Mouse (Mus musculus) midbrain, embryonic 14.5 days (tissue): ENCODE data around the gene Gfra1. TPM values are rescaled to one million over a fixed set of nuclear protein-coding genes. Genes with fewer than 3 reads are reported as not detected.
A peak's percentile ranks its signal among the peaks of the same experiment; 100 is the strongest.

Experiments
- ATAC-seq: fragments of 200-750 bp; cut with Nextera tagmentation; 2 replicates; pipeline ENCODE4 v1.8.0; 2017; ENCODE audit warnings: moderate number of reproducible peaks, moderate library complexity; ENCODE audit not compliant: low FRiP score, low TSS enrichment
- DNase-seq: peaks from one replicate; pipeline ENCODE4 v3.0.0-alpha.2; 2015
- H3K27ac ChIP-seq: fragments of 300-500 bp; sonication (generic); replicated peaks from 2 replicates; pipeline ENCODE4 v1.5.1; 2014; ENCODE audit warnings: mild to moderate bottlenecking, low read depth, low read length, moderate library complexity
- H3K27me3 ChIP-seq: fragments of 300-500 bp; sonication (generic); 2 replicates; pipeline ENCODE4 v1.6.1; 2014; ENCODE audit warnings: low read length, control low read depth, mixed read lengths; ENCODE audit not compliant: control insufficient read depth, insufficient read depth
- H3K36me3 ChIP-seq: fragments of 300-500 bp; sonication (generic); 2 replicates; pipeline ENCODE4 v1.6.1; 2014; ENCODE audit warnings: low read length, control low read depth; ENCODE audit not compliant: control insufficient read depth, insufficient read depth
- H3K4me1 ChIP-seq: fragments of 300-500 bp; sonication (generic); 2 replicates; pipeline ENCODE4 v1.6.1; 2014; ENCODE audit warnings: mild to moderate bottlenecking, antibody characterized with exemption, low read length, control low read depth; ENCODE audit not compliant: control insufficient read depth, insufficient read depth
- H3K4me2 ChIP-seq: fragments of 300-500 bp; sonication (generic); 2 replicates; pipeline ENCODE4 v1.6.1; 2014; ENCODE audit warnings: mild to moderate bottlenecking, low read length, moderate library complexity
- H3K4me3 ChIP-seq: fragments of 300-500 bp; sonication (generic); replicated peaks from 2 replicates; pipeline ENCODE4 v1.5.1; 2014; ENCODE audit warnings: low read depth, low read length
- H3K9ac ChIP-seq: fragments of 300-500 bp; sonication (generic); replicated peaks from 2 replicates; pipeline ENCODE4 v1.6.1; 2014; ENCODE audit warnings: mild to moderate bottlenecking, low read length, moderate library complexity
- H3K9me3 ChIP-seq: fragments of 300-500 bp; sonication (generic); 2 replicates; pipeline ENCODE4 v1.6.1; 2016; ENCODE audit warnings: low read length, control low read depth, mixed read lengths; ENCODE audit not compliant: control insufficient read depth
- WGBS: fragments of 180-500 bp; shearing (Covaris S2); extraction: QIAGEN DNeasy Blood & Tissue Kit; methylation state at CpG from one replicate; pipeline ENCODE4 v1.1.7; 2014; 5-methylcytosine and 5-hydroxymethylcytosine counted together
- polyA plus RNA-seq: library from polyadenylated mRNA; unstranded; fragments of >200 nt; fragmentation: Nextera tagmentation; extraction: Ambion mirVana; gene quantifications from 2 replicates; pipeline ENCODE4 v1.2.1, GENCODE M21; 2014

Gene Gfra1
- polyA plus RNA-seq, result 34.7 and 40.5 TPM in 2 replicates

GRCm38 (mm10) chr19:58455496-58456061 lies at the start of gene Gfra1:
Gene Gfra1, minus strand, starts transcription at chr19:58455909.
- H3K4me2 ChIP-seq, result peak within 1 kb of the TSS; percentile 96
- H3K27me3 ChIP-seq, result no peaks in the 10 kb centered on the region
- under 1% methylated on average over 31 of the region's 31 CpGs for WGBS
- ATAC-seq, result peak; percentile 67
- H3K9me3 ChIP-seq, result no peaks in the 10 kb centered on the region
- peak; percentile 83 for DNase-seq
- peak within 1 kb of the TSS; percentile 81 for H3K27ac ChIP-seq
- peak within 1 kb of the TSS; percentile 59 for H3K9ac ChIP-seq
- H3K4me1 ChIP-seq, result peaks cover 49% of the 10 kb centered on the region
- peak within 1 kb of the TSS; percentile 51 for H3K4me3 ChIP-seq
- H3K36me3 ChIP-seq, result no peaks in the 10 kb centered on the region

GRCm38 (mm10) chr19:58500049-58500448 lies 44.3 kb upstream of the Gfra1 start:
- 0 out of 2 replicates have a peak overlapping the region, but pooled peaks have one; percentile 2 for H3K27ac ChIP-seq
- no peak overlapping the region for H3K9ac ChIP-seq
- H3K9me3 ChIP-seq, result no peaks in the 10 kb centered on the region
- ATAC-seq (no peak), DNase-seq (peak; percentile 75)
- H3K4me3 ChIP-seq, result no peak overlapping the region
- WGBS, result 69% methylated on average over 2 of the region's 2 CpGs
- H3K36me3 ChIP-seq, result no peaks in the 10 kb centered on the region
- H3K27me3 ChIP-seq, result no peaks in the 10 kb centered on the region
- no peaks in the 10 kb centered on the region for H3K4me1 ChIP-seq
- H3K4me2 ChIP-seq, result no peak overlapping the region

- whole genome bisulfite sequencing, result 70% methylated on average over 3 of the region's 3 CpGs
- H3K9me3 ChIP-seq, result no peaks in the 10 kb centered on the region
- no peak overlapping the region for H3K9ac ChIP-seq
- H3K27me3 ChIP-seq, result no peaks in the 10 kb centered on the region
- ATAC-seq (no peak), DNase-seq (no peak)
- no peak overlapping the region for H3K27ac ChIP-seq
- H3K36me3 ChIP-seq, result no peaks in the 10 kb centered on the region
- no peak overlapping the region for H3K4me3 ChIP-seq
- H3K4me2 ChIP-seq, result no peak overlapping the region
- no peaks in the 10 kb centered on the region for H3K4me1 ChIP-seq
Observed at GRCm38 (mm10) chr19:58499420-58499966, 43.8 kb upstream of the Gfra1 start.

DNA sequence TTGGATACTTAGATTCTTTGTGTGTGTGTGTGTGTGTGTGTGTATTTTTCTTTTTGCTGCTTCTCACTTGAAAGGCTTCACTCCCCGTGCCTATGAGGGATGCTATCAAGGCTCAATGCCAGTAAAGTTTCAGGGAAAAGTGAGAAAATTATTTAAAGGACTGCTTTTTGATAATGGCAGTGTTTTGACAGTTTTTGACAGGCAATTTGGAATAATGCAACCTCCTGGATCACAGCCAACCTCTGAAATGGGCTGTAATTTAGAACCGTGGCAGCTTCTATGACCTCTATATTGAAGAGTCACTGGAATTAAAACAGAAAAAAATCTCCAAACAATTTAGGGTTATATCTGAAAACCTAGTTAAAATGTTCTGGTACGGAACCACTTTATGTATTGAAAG lies 41.4 kb upstream of the Gfra1 start:
- Histone ChIP-seq H3K4me3 (no peak overlapping the region), H3K27me3 (no peaks in the 10 kb centered on the region), H3K27ac (no peak overlapping the region), H3K4me2 (no peak overlapping the region), H3K9ac (no peak overlapping the region), H3K9me3 (no peaks in the 10 kb centered on the region), H3K4me1 (no peaks in the 10 kb centered on the region), H3K36me3 (no peaks in the 10 kb centered on the region)
- 65% methylated on average over 3 of the region's 3 CpGs for WGBS
- DNase-seq, result no peak
- no peak for ATAC-seq

DNA sequence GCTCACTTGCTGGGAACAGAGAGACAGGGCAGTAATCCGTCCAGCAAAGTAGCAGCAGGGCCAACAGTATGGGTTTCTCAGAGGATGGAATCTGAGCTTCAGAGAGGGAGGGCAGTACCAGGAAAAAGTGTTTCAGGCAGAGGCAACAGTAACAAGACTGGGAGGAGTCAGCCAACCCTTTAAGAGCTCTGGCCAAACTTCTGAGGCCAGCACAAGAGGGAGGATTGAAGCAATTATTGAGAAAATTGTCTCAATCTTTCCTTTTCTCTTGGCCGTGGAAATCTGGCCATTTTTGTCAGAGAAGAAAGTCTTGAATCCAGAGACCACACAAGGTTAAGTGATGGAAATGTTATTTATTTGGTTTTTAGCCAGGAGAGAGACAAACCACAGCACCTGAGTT lies 31.0 kb upstream of the Gfra1 start:
- Histone ChIP-seq H3K27me3 (no peaks in the 10 kb centered on the region), H3K4me2 (no peak overlapping the region), H3K9me3 (0 out of 2 replicates have a peak, but pooled peaks cover 2% of the 10 kb centered on the region), H3K36me3 (no peaks in the 10 kb centered on the region), H3K9ac (no peak overlapping the region), H3K4me1 (no peaks in the 10 kb centered on the region), H3K27ac (no peak overlapping the region), H3K4me3 (no peak overlapping the region)
- no peak for DNase-seq
- no peak for ATAC-seq
- 71% methylated on average over 2 of the region's 2 CpGs for WGBS

- Histone ChIP-seq H3K36me3 (no peaks in the 10 kb centered on the region), H3K4me2 (no peak overlapping the region), H3K27ac (no peak overlapping the region), H3K4me1 (no peaks in the 10 kb centered on the region), H3K9ac (no peak overlapping the region), H3K27me3 (no peaks in the 10 kb centered on the region), H3K4me3 (no peak overlapping the region), H3K9me3 (peaks cover 2% of the 10 kb centered on the region)
- ATAC-seq (no peak), DNase-seq (no peak)
- 95% methylated on average over 9 of the region's 9 CpGs for WGBS
Observed at GRCm38 (mm10) chr19:58482373-58482977, 26.8 kb upstream of the Gfra1 start.

- H3K4me2 ChIP-seq, result no peak overlapping the region
- no peak for DNase-seq
- ATAC-seq, result no peak
- no peaks in the 10 kb centered on the region for H3K4me1 ChIP-seq
- no peak overlapping the region for H3K9ac ChIP-seq
- H3K9me3 ChIP-seq, result no peaks in the 10 kb centered on the region
- no peaks in the 10 kb centered on the region for H3K36me3 ChIP-seq
- H3K27ac ChIP-seq, result no peak overlapping the region
- WGBS, result 88% methylated on average over 3 of the region's 3 CpGs
- no peak overlapping the region for H3K4me3 ChIP-seq
- H3K27me3 ChIP-seq, result no peaks in the 10 kb centered on the region
Observed at GRCm38 (mm10) chr19:58474251-58474650, 18.5 kb upstream of the Gfra1 start.

DNA sequence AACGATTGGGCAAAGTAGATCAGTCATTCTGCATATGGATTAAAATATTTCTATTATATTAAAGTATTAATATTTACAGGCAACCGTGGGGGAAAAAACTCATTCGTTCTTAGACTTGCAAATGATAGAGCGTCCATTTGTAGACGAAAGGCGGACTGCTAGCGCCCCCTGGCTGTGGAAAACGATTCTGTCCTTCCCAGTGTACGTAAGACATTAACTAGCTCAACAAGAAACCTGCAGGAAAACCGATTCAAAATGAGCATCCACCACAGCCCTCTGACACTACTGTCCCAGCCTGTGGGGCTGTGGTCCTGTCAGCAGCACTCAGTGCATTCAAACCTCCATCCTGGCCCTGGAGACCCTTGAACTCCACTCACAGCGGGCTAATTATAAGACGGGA lies 13.7 kb upstream of the Gfra1 start:
- 0 out of 2 replicates have a peak, but pooled peaks cover 2% of the 10 kb centered on the region for H3K4me1 ChIP-seq
- ATAC-seq, result peak; percentile 46; the same call in 1 of the 2 replicates
- no peak overlapping the region for H3K9ac ChIP-seq
- H3K4me2 ChIP-seq, result no peak overlapping the region
- H3K4me3 ChIP-seq, result no peak overlapping the region
- no peaks in the 10 kb centered on the region for H3K9me3 ChIP-seq
- H3K36me3 ChIP-seq, result no peaks in the 10 kb centered on the region
- 17% methylated on average over 12 of the region's 12 CpGs for WGBS
- peak; percentile 97 for DNase-seq
- no peak overlapping the region for H3K27ac ChIP-seq
- H3K27me3 ChIP-seq, result no peaks in the 10 kb centered on the region

DNA sequence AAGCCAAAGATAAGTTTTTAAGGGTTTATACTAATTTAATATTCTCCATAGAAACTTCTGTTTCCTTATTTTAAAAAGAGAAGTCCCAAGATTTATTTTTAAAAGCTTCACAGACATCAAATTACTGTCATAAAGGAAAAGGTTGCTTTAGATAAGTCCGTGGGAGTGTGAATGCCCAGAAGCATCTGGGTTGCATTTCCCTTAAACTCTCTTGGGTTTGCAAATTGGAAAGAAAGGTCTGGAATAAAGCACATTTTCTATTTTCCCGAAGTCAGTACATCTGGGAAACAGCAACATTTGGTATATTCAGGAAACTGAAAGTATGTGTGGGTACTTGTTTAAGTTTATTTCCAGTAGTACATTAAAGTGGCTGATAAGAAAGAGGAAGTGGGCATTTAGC lies 12.6 kb upstream of the Gfra1 start:
- DNase-seq, result no peak
- Histone ChIP-seq H3K27me3 (no peaks in the 10 kb centered on the region), H3K4me2 (no peak overlapping the region), H3K9ac (no peak overlapping the region), H3K4me3 (no peak overlapping the region), H3K9me3 (no peaks in the 10 kb centered on the region), H3K36me3 (no peaks in the 10 kb centered on the region), H3K4me1 (0 out of 2 replicates have a peak, but pooled peaks cover 2% of the 10 kb centered on the region), H3K27ac (no peak overlapping the region)
- WGBS, result 50% methylated on average over 2 of the region's 2 CpGs
- ATAC-seq, result no peak
